Mouse (Mus musculus) liver, postnatal 0 days (tissue): ENCODE measurements around the gene Dnah2.
"Not testable (repeated sequence)": the region's sequence is repeated elsewhere in the genome, so short reads cannot be mapped to it uniquely, and the experiment has no call there.

Experiments
- CTCF ChIP-seq: sonication (generic); IDR thresholded peaks from 2 replicates; pipeline ENCODE4 v1.5.1; 2016; ENCODE audit warnings: antibody characterized with exemption, low read depth
- EP300 ChIP-seq: IDR thresholded peaks from 2 replicates; pipeline ENCODE4 v1.6.1; 2016; ENCODE audit warnings: antibody characterized with exemption, low read depth, mild to moderate bottlenecking

GRCm38 (mm10) chr11:69530755-69531154 is 18.2 kb downstream of the Dnah2 start:
- TF ChIP-seq CTCF = peak; percentile 39
- TF ChIP-seq EP300 = not testable (repeated sequence)
